Mouse (Mus musculus) ES-Bruce4 (cell line): ENCODE measurements around the gene Bola2.

ENCODE experiments used
- CTCF ChIP-seq: IDR thresholded peaks from one replicate; pipeline ENCODE4 v1.8.1; 2011; ENCODE audit warnings: low read depth, low read length
- POLR2A ChIP-seq: IDR thresholded peaks from one replicate; pipeline ENCODE4 v1.8.1; 2011; ENCODE audit warnings: low read length; ENCODE audit not compliant: insufficient read depth

DNA sequence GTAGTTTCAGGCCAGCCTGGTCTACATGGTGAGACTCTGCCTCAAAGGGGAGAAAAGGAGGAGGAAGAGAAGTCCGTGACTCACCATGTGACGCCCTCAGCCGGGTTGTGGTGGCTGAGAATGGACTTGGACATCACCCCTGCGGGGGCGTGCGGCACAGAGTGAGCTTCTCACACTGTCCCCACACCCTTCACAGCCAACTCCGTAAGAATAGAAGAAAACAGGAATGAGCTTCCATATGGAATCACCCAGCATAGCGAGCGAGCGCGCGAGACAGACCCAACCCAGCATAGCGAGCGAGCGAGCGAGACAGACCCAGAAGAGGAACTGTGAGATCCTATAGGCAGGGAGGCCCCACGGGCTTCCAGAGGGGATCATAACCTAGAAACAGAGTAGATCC, 44.4 kb downstream of the Bola2 start:
- no peak for TF ChIP-seq POLR2A
- TF ChIP-seq CTCF: no peak
